Mouse (Mus musculus): ENCODE measurements at regions not wholly inside any gene's neighbourhood (a gene's known extent, or its start where the extent isn't known, plus 50 kb on each side); places are given as distances from the start of the nearest gene placed in this dataset.

DNA sequence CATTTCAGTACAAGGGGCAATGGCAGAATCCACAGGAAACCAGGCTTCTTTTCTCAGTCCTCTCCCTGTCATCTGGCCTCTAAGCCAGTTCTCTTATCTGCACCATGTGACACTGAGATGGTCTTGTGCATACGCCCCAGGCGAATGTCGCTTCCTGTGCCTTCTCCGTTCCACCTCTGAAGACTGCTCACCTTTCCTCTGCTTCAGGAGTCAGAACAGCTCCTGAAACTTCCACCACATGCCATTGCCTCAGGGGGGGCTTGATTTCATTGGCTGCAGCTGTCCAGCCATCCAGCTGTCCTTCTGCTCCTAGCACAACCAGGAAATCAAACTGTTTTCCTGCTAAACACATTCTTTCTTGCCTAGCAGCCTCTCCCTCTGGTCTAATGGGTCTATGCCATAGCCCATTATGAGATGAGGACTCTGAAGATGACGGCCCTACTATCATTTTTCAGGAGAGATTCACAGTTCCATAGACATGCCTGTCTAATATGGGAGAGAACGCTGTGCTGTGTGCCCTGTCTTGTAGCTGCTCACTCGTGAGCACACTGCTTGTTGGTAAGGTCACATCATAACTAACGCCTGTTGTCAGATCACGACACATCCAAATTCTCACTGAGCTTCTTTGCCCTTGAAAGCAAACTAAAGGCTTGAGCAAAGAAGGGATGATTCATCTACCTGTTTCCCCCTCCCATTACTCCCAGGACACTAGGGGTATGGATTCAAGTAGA, 129.9 kb upstream of the Fmo9 start:
- DNase-seq (ENCODE audit: low read depth): no peak
- TF ChIP-seq POLR2A (IDR thresholded peaks at IDR 0.05; ENCODE audit: borderline replicate concordance, extremely low read depth, insufficient read depth, insufficient read length, poor library complexity, severe bottlenecking) (no peak), CTCF (IDR thresholded peaks at IDR 0.05; ENCODE audit: borderline replicate concordance, extremely low read depth, insufficient read depth, insufficient read length) (no peak)

DNA sequence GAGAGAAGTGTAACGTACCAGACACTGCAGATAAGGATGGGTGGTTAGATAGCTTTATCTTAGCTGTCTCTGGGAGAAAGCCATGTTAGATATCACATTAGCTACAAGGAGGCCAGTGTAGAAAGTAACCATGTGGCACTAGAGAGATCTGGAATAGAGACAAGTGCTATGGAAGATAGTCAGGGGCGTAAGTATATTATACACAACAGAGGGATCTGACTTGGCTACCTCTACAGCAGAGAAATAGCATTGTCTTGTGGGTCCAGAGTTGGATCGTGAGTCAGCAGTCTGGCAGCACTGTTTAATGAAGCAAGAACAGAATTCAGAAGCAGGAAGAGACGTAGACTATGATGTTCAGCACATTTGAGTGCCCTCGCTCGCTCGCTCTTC, 130.4 kb upstream of the Fmo9 start:
- DNase-seq (ENCODE audit: low read depth): no peak
- TF ChIP-seq POLR2A (IDR thresholded peaks at IDR 0.05; ENCODE audit: borderline replicate concordance, extremely low read depth, insufficient read depth, insufficient read length, poor library complexity, severe bottlenecking) (no peak), CTCF (IDR thresholded peaks at IDR 0.05; ENCODE audit: borderline replicate concordance, extremely low read depth, insufficient read depth, insufficient read length) (no peak)

DNA sequence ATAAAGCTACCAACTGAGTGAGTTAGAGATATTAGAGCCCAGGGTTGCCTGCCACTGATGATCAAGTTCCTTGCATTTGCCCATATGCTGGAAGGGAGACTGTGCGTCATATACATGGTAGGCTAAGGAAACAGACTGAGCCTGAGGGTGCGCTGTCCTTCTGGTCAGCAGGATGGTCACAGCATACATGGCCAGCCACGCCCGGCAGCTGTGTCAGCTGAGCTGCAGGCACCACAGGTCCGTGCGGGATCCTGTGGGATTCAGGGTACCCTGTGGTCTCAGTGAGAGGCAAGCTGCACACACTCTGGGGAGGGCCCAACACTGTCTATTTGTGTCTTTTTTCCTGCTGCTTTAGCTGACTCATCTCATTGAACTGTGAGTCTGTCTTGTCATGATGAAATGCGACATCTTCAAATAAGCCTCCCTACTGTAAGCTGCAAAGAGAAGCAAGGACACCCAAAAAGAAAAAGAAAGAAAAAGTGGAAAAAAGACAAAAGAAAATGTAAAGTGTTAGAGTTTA, 131.3 kb upstream of the Fmo9 start:
- no peak for DNase-seq (ENCODE audit: low read depth)
- no peak for TF ChIP-seq POLR2A (IDR thresholded peaks at IDR 0.05; ENCODE audit: borderline replicate concordance, extremely low read depth, insufficient read depth, insufficient read length, poor library complexity, severe bottlenecking)
- no peak for TF ChIP-seq CTCF (IDR thresholded peaks at IDR 0.05; ENCODE audit: borderline replicate concordance, extremely low read depth, insufficient read depth, insufficient read length)

DNA sequence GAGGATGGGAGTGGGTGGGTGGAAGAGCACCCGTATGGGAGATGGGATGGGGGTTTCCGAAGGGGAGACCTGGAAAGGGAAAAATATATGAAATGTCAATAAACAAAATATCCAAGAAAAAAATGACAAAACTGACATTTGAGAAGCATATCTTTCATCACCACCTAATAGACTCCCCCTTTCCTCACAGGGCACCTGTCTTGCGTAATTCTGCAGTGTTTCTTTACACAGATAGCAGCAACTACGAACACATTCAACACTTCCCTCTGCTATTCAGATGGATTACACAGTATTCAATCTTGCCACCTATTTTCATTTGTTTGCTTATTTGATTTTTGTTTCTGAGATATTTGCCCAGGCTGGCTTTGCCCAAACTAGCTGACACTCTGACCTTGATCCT, 136.3 kb upstream of the Fmo9 start:
- no peak for TF ChIP-seq POLR2A (IDR thresholded peaks at IDR 0.05; ENCODE audit: borderline replicate concordance, extremely low read depth, insufficient read depth, insufficient read length, poor library complexity, severe bottlenecking)
- no peak for TF ChIP-seq CTCF (IDR thresholded peaks at IDR 0.05; ENCODE audit: borderline replicate concordance, extremely low read depth, insufficient read depth, insufficient read length)
- DNase-seq (ENCODE audit: low read depth): no peak

DNA sequence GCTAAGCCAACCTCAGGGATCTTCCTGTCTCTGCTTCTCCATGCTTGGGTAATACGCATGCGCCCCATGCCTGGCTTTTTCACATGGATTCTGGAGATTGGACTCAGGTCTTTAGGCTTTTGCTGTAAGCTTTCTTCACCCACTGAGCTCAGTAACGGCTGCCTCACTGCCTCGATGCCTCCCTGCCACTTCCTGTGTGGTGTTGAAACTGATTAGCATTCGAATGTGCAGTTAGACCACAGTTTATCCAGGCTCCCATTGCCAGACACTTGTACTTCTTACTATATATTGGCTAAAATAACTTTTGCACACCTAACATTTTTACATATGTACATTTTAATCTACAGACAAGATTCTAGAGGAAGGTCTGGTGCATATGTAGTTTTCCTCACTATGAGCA, 137.0 kb upstream of the Fmo9 start:
- no peak for DNase-seq (ENCODE audit: low read depth)
- TF ChIP-seq POLR2A (IDR thresholded peaks at IDR 0.05; ENCODE audit: borderline replicate concordance, extremely low read depth, insufficient read depth, insufficient read length, poor library complexity, severe bottlenecking): no peak
- no peak for TF ChIP-seq CTCF (IDR thresholded peaks at IDR 0.05; ENCODE audit: borderline replicate concordance, extremely low read depth, insufficient read depth, insufficient read length)

DNA sequence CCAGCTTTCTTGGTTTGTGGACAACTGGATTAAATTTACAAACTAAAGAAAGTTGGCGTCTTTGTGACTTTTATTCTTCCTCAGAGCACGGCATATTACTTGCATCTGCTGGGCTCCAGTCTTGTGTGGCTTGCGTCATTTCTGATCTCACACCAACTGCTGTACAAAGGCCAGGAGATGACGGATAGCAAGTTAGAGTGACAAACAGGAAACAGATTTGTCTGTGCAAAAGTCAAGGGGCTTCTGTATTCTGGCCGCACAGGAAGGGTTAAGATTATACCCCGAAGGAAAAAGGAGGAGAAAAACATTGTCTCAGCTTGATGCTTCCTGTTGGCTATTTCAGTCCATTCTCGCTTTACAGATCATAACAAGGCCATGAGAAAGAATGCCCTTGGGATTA, 137.8 kb upstream of the Fmo9 start:
- no peak for DNase-seq (ENCODE audit: low read depth)
- TF ChIP-seq POLR2A (IDR thresholded peaks at IDR 0.05; ENCODE audit: borderline replicate concordance, extremely low read depth, insufficient read depth, insufficient read length, poor library complexity, severe bottlenecking) (no peak), CTCF (IDR thresholded peaks at IDR 0.05; ENCODE audit: borderline replicate concordance, extremely low read depth, insufficient read depth, insufficient read length) (no peak)

DNA sequence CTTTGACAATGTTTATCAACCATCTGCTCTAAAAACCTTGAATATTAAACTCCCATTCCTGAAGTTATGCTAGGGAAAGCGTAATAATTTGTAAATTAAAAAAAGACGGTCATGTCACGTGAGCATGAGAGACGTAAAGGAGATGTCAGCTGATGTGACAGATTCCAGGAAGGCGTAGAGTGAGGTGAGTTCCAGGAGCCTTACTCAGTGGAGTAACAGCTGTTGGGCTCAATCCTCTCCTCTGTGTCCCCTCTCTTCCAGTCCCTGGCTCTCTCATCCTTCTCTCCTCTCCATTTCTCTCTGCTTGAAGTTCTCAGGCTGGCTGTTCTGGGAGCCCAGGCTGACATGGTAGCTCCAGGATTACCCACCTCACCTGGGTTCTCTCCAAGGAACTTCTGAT, 138.4 kb upstream of the Fmo9 start:
- no peak for DNase-seq (ENCODE audit: low read depth)
- TF ChIP-seq CTCF (IDR thresholded peaks at IDR 0.05; ENCODE audit: borderline replicate concordance, extremely low read depth, insufficient read depth, insufficient read length): no peak
- no peak for TF ChIP-seq POLR2A (IDR thresholded peaks at IDR 0.05; ENCODE audit: borderline replicate concordance, extremely low read depth, insufficient read depth, insufficient read length, poor library complexity, severe bottlenecking)

DNA sequence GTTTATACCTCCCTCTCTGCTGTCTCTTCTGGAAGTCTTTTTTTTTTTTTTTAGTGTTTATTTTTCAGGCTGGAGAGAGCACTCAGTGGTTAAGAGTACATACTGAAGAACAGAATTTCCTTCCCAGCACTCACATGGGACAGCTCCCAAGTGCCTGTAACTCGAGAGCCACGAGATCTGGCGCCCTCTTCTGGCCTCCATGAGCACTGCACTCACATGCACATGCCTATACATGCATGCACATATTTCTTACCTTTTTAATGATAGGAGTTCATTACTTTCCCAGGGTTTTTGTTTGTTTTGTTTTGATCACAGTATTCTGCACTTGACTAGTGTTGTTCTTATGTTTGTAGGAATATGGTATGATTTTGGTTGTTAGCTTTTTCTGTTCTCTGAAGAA, 139.5 kb upstream of the Fmo9 start:
- TF ChIP-seq POLR2A (IDR thresholded peaks at IDR 0.05; ENCODE audit: borderline replicate concordance, extremely low read depth, insufficient read depth, insufficient read length, poor library complexity, severe bottlenecking): no peak
- TF ChIP-seq CTCF (IDR thresholded peaks at IDR 0.05; ENCODE audit: borderline replicate concordance, extremely low read depth, insufficient read depth, insufficient read length): peak; percentile 47; the same call in 1 of the 2 replicates
- DNase-seq (ENCODE audit: low read depth): no peak

DNA sequence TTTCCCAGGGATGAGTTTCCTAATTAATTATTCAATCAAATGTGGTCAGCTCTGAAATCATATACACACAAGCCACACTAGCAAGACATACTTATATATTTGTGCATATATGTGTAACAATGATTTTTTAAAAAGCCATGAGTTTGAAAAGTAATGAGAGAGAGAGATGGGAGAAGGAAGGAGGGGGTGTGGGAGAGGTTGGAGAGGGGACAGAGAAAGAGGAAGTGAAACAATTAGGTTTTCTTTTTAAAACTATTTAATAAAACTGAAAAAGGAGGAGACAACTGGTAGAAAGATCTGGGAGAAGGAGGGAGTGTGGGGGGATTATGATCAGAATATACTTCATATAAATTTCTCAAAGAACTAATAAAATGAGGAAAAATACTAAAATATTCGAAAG, 155.7 kb upstream of the Fmo9 start:
- no peak for TF ChIP-seq POLR2A (IDR thresholded peaks at IDR 0.05; ENCODE audit: borderline replicate concordance, extremely low read depth, insufficient read depth, insufficient read length, poor library complexity, severe bottlenecking)
- TF ChIP-seq CTCF (IDR thresholded peaks at IDR 0.05; ENCODE audit: borderline replicate concordance, extremely low read depth, insufficient read depth, insufficient read length): no peak
- no peak for DNase-seq (ENCODE audit: low read depth)

DNA sequence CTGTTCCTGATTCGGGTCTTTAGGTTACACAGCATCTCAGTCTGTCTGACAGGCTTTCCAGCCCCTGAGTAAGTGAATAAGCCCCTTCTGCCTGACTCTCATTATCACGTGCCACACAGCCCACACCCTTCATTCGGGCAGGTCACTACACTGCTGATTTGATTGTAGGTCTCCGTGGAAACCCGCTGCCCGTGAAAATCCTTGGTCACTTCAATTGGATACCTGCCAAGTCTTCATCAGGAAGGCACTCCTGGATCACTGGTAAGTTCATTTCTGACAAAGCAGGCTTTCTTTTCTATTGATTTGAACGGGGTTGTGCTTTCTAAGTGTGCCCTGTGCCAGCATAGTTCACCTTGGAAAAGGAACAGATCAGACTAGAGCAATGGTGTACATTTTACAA, 158.2 kb upstream of the Fmo9 start:
- peak; percentile 75 for DNase-seq (ENCODE audit: low read depth)
- TF ChIP-seq POLR2A (IDR thresholded peaks at IDR 0.05; ENCODE audit: borderline replicate concordance, extremely low read depth, insufficient read depth, insufficient read length, poor library complexity, severe bottlenecking): no peak
- no peak for TF ChIP-seq CTCF (IDR thresholded peaks at IDR 0.05; ENCODE audit: borderline replicate concordance, extremely low read depth, insufficient read depth, insufficient read length)

DNA sequence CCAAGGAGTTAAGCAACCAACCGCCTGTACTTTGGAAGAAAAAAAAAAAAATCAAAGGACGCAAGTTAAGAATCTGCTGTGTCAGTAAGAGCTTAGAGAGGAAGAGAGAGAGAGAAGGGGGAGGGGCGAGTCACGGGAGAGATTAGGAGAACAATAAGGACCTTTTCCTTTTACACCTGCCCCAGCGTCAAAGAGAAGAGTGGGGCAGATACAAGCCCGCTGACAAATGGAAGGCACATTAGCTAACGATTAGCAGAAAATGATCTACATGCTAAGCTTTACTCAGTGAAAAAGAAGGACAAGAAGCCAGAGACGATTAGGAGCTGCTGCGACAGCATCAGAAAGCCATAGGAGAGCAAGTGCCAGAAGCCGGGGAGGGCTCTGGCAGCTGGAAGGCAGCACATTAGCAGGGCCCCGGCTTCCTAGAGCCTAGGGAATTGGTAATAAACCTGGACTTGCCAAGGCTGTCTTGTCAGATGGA, 157.8 kb upstream of the Fam78b start:
- peak; percentile 86 for DNase-seq (ENCODE audit: low read depth)
- TF ChIP-seq POLR2A (IDR thresholded peaks at IDR 0.05; ENCODE audit: borderline replicate concordance, extremely low read depth, insufficient read depth, insufficient read length, poor library complexity, severe bottlenecking): no peak
- no peak for TF ChIP-seq CTCF (IDR thresholded peaks at IDR 0.05; ENCODE audit: borderline replicate concordance, extremely low read depth, insufficient read depth, insufficient read length)

DNA sequence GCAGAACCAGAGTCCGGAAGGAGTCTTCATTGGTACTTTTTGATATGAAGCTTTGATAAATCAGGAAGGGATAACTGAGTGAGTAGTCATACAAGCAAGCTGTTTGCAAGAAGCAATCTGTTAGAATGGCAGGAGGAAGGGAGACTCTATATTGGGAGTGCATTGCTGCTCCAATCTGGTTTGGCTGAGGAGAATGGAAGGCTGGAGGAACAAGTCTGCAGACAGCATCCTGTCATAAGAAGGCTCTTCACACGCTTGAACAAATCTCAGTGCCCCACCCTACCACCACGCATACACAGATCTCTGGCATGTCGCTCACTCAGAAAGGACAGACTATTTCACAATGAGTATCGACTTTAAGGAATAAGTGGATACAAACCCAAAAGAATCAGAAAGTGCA, 154.7 kb upstream of the Fam78b start:
- no peak for TF ChIP-seq POLR2A (IDR thresholded peaks at IDR 0.05; ENCODE audit: borderline replicate concordance, extremely low read depth, insufficient read depth, insufficient read length, poor library complexity, severe bottlenecking)
- TF ChIP-seq CTCF (IDR thresholded peaks at IDR 0.05; ENCODE audit: borderline replicate concordance, extremely low read depth, insufficient read depth, insufficient read length): no peak
- DNase-seq (ENCODE audit: low read depth): no peak
